Mouse (Mus musculus): ENCODE data around the gene Olfr464. TPM values are rescaled to one million over a fixed set of nuclear protein-coding genes. Genes with fewer than 3 reads are reported as not detected.

Gene Olfr464
- not detected for polyA plus RNA-seq (2014; fragmentation: Illumina TruSeq; extraction: RNeasy Lipid Tissue Mini Kit (QIAGEN cat#74804); ENCODE audit: low read depth, low replicate concordance)

GRCm38 (mm10) chr11:87920966-87921365 is at the start of gene Olfr464:
Gene Olfr464 (minus strand): TSS chr11:87920967.

GRCm38 (mm10) chr11:87897287-87897686 is 23.5 kb downstream of the Olfr464 start, which contains the start of gene Olfr463:
Gene Olfr463 (minus strand): TSS chr11:87897387.

GRCm38 (mm10) chr11:87892168-87892567 is 28.6 kb downstream of the Olfr464 start, which contains the start of gene Olfr462:
Gene Olfr462 (minus strand): TSS chr11:87892268.

DNA sequence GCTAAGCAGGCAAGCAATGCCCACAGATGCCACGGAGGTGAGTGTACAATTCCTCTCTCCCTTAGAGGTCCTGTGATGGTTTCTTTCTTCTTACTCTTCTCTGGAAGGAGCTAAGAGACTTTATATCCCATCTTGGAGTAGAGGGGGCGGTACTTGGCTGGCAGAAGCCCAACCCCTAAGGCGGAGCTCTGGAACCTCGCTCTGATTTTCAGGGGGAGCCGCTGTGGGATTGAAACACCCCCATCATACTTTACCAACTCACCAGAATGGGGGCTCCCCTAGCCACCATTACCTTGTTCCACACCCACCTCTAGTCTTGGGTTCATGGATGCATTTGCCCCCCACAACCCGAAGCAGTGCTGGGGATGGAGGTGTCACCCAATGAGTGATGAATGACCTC is 45.3 kb downstream of the Olfr464 start, which contains the start of gene Epx:
Gene Epx (minus strand): TSS at position 101 of the 400 bp plus-strand sequence.

Other genes with a start within 250 kb of the Olfr464 start
- gene Supt4a, start 183.4 kb downstream of the Olfr464 start, polyA plus RNA-seq (2014; fragmentation: Illumina TruSeq; extraction: RNeasy Lipid Tissue Mini Kit (QIAGEN cat#74804); ENCODE audit: low read depth, low replicate concordance) = 18.1 TPM
- gene Tspoap1, start 160.4 kb downstream of the Olfr464 start, polyA plus RNA-seq (2014; fragmentation: Illumina TruSeq; extraction: RNeasy Lipid Tissue Mini Kit (QIAGEN cat#74804); ENCODE audit: low read depth, low replicate concordance) = not detected
- gene Mpo, start 127.4 kb downstream of the Olfr464 start, polyA plus RNA-seq (2014; fragmentation: Illumina TruSeq; extraction: RNeasy Lipid Tissue Mini Kit (QIAGEN cat#74804); ENCODE audit: low read depth, low replicate concordance) = not detected
- not detected for gene Lpo, start 92.7 kb downstream of the Olfr464 start, polyA plus RNA-seq (2014; fragmentation: Illumina TruSeq; extraction: RNeasy Lipid Tissue Mini Kit (QIAGEN cat#74804); ENCODE audit: low read depth, low replicate concordance)
- 0.19 TPM for gene Mks1, start 67.8 kb downstream of the Olfr464 start, polyA plus RNA-seq (2014; fragmentation: Illumina TruSeq; extraction: RNeasy Lipid Tissue Mini Kit (QIAGEN cat#74804); ENCODE audit: low read depth, low replicate concordance)
- gene Epx, start 45.4 kb downstream of the Olfr464 start, polyA plus RNA-seq (2014; fragmentation: Illumina TruSeq; extraction: RNeasy Lipid Tissue Mini Kit (QIAGEN cat#74804); ENCODE audit: low read depth, low replicate concordance) = not detected
- not detected for gene Olfr462, start 28.7 kb downstream of the Olfr464 start, polyA plus RNA-seq (2014; fragmentation: Illumina TruSeq; extraction: RNeasy Lipid Tissue Mini Kit (QIAGEN cat#74804); ENCODE audit: low read depth, low replicate concordance)
- not detected for gene Olfr463, start 23.6 kb downstream of the Olfr464 start, polyA plus RNA-seq (2014; fragmentation: Illumina TruSeq; extraction: RNeasy Lipid Tissue Mini Kit (QIAGEN cat#74804); ENCODE audit: low read depth, low replicate concordance)
- 120 TPM for gene Dynll2, start 66.6 kb upstream of the Olfr464 start, polyA plus RNA-seq (2014; fragmentation: Illumina TruSeq; extraction: RNeasy Lipid Tissue Mini Kit (QIAGEN cat#74804); ENCODE audit: low read depth, low replicate concordance)
- gene Srsf1, start 126.4 kb upstream of the Olfr464 start, polyA plus RNA-seq (2014; fragmentation: Illumina TruSeq; extraction: RNeasy Lipid Tissue Mini Kit (QIAGEN cat#74804); ENCODE audit: low read depth, low replicate concordance) = 208 TPM
- 15.5 TPM for gene Vezf1, start 147.3 kb upstream of the Olfr464 start, polyA plus RNA-seq (2014; fragmentation: Illumina TruSeq; extraction: RNeasy Lipid Tissue Mini Kit (QIAGEN cat#74804); ENCODE audit: low read depth, low replicate concordance)
- 0.19 TPM for gene Cuedc1, start 177.1 kb upstream of the Olfr464 start, polyA plus RNA-seq (2014; fragmentation: Illumina TruSeq; extraction: RNeasy Lipid Tissue Mini Kit (QIAGEN cat#74804); ENCODE audit: low read depth, low replicate concordance)